Mouse (Mus musculus): ENCODE results near the gene Sult6b1.

- TF ChIP-seq CTCF (IDR thresholded peaks at IDR 0.05; ENCODE audit: low read depth) = no peak
- no peak for TF ChIP-seq EP300 (IDR thresholded peaks at IDR 0.05; ENCODE audit: low read depth)
Measured at GRCm38 (mm10) chr17:78936466-78937228, 29.9 kb upstream of the Sult6b1 start, which contains the start of the genes Cebpz and Ndufaf7.

Measured in heart, postnatal 0 days (tissue).